Mouse (Mus musculus) cerebral cortex, adult 2 months (tissue): Measurements from ENCODE around the gene Znrf4.

Source experiments
- WGBS: fragments of 180-500 bp; shearing (Covaris S2); methylation state at CpG from one replicate; pipeline ENCODE4 v1.1.7; 2018; 5-methylcytosine and 5-hydroxymethylcytosine counted together

Gene Znrf4

DNA sequence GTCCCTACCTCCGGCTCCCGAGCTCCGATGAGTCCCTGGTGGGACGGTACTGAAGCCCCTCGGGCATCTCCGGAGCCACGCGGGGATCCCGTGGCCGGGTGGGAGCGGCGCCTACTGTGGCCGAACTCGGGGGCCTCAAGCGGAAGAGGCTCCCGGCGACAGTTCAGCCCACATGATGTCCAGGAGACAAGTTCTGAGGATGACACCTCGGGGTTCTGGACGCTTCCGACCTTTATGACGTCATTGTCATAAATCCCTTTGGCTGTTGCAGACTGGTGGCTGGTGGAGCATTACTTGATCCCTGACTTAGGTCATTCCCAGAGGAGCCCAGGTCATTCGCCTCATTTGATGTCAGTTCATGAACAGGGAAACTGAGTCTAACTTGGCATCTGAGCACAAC lies at the start of gene Znrf4:
TSS of gene Znrf4 (minus strand) at position 122 of the 400 bp plus-strand sequence.
- WGBS = 74% methylated on average over 22 of the region's 22 CpGs

DNA sequence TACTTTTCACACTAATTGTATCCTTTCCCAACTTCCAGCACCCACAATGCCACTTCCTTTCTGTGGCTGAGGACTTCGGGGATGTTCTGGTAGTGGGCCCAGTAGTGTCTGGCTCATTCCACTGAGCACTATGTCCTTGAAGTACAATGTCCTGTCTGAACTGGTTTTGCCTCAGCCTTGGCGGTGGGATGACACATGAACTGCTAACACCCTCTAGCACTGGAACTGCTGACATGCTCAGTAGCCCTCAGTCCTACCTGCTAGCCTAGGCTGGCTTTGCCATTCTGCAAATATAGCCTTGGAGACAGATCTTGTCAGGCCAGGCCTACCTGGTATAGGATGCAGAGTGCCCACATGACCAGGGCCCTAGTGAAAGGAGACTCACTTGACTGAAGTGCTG lies 49.6 kb upstream of the Znrf4 start:
- 86% methylated on average over 2 of the region's 2 CpGs for WGBS

- 39% methylated on average over 1 of the region's 1 CpGs for WGBS
These were observed 47.9 kb upstream of the Znrf4 start for GRCm38 (mm10) chr17:56560131-56560530.

DNA sequence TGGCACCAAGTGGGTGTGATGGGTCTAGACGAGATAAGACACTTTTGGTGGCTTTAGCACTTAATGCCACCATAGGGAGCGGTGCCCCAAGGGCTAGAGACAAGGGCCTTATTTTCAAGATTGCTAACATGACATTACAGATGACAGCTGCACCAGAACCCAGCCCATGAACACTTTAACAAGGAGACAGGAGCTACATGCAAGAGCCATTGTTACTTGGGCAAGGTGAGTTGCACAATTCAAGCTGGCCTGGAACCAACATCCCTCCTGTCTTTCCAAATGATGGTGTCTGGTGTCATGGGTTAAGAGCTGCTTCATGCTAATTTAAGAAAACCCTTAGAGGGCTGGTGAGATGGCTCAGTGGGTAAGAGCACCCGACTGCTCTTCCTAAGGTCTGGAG lies 47.2 kb upstream of the Znrf4 start:
- WGBS = 72% methylated on average over 3 of the region's 3 CpGs

DNA sequence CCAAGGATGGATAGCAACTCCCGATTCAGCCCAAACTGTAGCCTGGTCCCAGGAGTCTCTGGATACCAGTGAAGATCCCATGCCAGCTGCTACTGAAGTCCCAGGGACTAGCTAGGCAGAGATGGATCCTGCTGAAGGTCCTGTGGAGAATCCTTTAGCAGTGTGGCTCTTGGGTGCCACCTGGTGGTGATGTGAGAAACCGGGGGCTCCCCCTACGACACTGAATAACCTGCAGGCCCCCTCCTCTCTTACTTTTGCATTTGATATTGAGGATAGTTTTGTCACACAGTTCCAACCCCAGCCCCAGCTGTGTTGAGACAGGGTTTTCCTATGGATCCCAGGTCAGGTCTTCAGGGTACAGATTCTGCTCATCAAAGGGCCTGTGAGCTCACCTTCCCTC lies 46.2 kb upstream of the Znrf4 start:
- 7% methylated on average over 3 of the region's 3 CpGs for WGBS

- WGBS = 95% methylated on average over 20 of the region's 20 CpGs
These were observed 41.9 kb upstream of the Znrf4 start, which contains the start of gene Gm20219 for GRCm38 (mm10) chr17:56554122-56554551. Gm20219 (minus strand) TSS chr17:56554387.

DNA sequence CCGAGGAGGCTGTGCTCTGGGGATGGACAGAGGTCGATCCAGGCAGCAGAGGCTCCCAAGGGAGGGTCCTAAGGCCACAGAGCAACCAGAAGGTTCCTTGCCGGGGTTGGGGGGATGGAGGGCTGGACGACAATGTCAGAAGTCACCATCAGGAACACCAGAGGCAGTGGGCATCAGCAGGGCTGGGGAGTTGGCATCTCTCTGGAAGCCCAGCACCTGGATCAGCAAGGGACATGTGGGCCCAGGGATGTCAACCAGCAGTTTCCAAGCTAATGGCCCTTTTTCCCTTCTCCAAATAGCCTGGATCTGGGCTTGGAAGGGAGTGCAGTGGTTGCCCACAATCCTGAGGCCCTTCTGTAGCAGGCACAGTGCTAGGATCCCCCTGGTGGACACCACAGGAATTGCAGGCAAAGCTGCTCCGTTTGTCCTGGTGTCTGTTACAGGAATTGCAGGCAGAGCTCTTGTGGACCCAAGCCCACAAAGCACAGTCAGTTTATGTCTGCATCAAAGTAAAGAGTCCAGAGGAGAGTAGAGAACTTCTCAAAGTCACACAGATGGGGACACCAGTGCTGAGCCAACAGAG lies 40.6 kb upstream of the Znrf4 start:
- 49% methylated on average over 5 of the region's 5 CpGs for WGBS

GRCm38 (mm10) chr17:56551841-56552581 lies 39.8 kb upstream of the Znrf4 start:
- 44% methylated on average over 6 of the region's 6 CpGs for WGBS

GRCm38 (mm10) chr17:56550784-56551475 lies 38.7 kb upstream of the Znrf4 start:
- 73% methylated on average over 12 of the region's 12 CpGs for WGBS

DNA sequence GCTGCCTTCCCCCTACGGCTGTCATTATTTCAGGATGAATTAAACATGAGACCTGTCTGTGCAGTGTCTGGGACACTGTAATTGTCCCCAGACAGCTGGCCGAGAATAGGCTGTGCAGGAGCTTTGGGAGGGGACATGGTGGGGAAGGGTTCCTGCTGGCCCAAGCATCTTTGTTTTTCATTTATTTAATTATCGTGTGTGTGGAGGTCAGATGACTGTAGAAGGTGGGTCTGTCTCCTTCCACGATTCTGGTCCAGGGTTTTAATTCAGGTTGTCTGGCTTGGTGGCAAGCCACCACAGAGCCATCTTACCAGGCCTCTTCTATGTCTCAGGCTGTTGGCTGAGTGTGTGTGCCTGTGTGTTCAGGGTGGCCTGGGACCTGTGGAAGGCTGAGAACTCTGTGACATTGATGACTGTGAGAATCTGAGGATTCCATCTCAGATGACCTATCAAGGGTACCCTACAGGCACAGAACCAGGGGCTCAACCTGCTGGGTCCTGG lies 36.4 kb upstream of the Znrf4 start:
- 61% methylated on average over 4 of the region's 4 CpGs for WGBS

DNA sequence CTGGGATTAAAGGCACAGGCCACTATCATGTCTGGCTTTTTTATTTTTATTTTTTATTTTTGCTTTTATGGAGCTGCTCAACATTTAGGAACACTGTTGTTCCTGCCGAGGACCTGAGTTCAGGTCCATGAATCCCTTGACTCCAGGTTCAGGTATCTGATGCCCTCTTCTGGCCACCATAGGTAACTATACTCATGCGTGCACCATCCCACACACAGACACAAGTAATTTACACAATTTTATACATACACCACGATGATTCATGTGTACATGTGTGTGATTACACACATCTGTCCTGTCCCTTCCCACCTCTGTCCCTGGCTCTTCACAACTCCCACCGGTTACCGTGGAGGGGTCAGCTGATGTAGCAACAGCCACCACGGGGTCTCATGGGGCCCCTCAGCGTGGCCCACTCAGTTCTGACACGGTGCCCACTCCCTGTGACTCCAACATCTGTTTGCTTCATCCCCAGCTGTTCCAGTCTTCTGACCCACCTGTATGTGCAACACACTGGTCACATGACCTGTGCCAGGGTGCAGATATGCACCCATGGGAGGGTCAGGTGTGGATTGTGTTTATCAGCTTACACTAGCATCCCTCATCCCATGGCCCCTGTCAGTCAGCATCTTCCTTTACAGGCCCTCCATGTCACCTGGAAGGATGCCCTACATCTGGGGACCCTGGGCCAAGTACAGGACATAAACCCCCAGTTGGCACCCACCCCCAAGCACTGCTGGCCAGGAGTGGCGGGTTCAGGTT lies 35.8 kb upstream of the Znrf4 start:
- 78% methylated on average over 9 of the region's 9 CpGs for WGBS

DNA sequence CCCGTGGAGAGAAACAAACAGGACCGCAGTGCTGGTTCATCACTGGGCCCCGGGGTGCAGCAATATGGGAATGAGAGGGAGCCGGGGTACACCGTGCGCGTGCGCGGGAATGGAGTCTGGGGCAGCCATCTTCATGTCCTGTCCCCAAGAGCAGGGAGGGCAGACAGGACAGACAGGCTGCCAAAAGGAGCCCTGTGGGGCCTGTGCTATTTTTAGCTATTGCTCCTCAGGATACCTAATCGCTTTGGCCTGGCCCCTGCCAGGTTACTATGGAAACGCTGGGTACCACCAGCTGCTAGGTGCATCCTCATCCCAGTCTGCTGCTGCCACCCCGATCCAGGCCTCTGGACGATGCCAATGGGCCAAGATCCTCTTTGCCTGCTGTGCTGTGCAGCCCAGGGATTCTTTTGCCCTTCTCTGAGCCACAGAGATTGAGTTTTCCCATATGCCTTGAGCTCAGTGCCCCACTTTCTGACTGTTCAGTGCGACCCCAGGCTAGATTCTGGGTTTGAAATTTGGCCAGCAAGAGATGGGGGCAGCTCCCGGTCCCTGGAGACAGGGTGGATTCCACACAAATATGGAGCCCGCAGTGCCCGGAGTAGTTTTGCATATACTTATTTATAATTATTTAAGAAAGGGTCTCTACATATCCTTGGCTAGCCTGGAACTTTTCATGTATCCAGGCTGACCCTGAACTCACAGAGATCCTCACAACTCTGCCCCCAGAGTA lies 35.0 kb upstream of the Znrf4 start:
- 62% methylated on average over 17 of the region's 17 CpGs for WGBS

- 80% methylated on average over 5 of the region's 5 CpGs for WGBS
These were observed 34.3 kb upstream of the Znrf4 start for GRCm38 (mm10) chr17:56546576-56546975.

GRCm38 (mm10) chr17:56545945-56546344 lies 33.7 kb upstream of the Znrf4 start:
- 94% methylated on average over 1 of the region's 1 CpGs for WGBS

DNA sequence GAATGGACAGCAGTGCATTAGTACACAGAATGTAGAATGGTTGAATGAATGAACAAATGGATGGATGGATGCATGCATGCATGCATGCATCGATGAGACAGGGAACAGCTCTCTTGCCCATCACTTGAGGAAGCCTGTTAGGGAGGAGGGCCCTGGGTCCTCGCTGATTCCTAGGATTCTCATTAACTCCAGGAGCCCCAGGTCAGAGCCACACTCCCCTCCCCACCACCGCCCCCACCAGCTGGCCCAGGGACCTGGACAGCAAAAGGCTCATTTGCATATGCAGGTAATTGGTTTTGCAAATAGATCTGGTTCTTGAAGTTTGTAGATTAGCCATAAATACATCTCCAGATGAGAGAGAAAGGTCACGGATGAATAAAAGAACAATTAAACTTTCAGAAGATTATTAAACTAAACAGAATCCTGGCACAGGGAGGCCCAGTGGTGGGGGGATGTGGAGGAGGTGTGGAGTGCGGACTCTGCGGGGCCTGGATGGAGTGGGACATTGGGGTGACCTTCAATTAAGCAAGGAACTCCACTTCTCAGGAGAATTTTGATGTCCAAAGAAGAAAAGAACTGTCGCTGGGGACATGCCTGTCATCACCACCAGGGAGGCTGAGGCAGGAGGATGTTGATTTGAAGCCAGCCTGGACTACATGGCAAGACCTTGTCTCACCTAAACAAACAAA lies 32.6 kb upstream of the Znrf4 start:
- 95% methylated on average over 7 of the region's 7 CpGs for WGBS

GRCm38 (mm10) chr17:56543684-56544224 lies 31.5 kb upstream of the Znrf4 start:
- WGBS = 94% methylated on average over 3 of the region's 3 CpGs

- 46% methylated on average over 8 of the region's 8 CpGs for WGBS
These were observed 30.5 kb upstream of the Znrf4 start for GRCm38 (mm10) chr17:56542736-56543135.

- 68% methylated on average over 6 of the region's 6 CpGs for WGBS
These were observed 28.3 kb upstream of the Znrf4 start for GRCm38 (mm10) chr17:56540562-56540975.

DNA sequence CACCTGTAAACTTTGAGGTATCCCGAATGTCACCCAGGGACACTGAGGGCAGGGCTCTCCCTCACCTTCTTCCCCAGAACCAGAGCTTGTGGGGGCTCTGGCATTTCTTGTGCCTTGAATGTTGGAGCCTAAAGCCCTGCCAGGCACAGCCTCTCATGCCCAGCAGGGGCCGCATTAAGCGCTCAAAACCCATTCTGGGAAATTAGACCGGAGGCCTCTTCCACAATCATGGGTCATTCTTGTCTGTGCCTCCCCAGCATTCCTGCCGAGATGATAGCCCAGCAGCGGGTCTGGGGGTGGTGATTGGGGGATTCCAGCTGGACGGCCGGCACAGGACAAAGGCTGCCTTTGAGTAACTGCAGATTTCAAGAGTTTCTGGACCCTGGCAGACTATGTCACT lies 25.7 kb upstream of the Znrf4 start:
- 45% methylated on average over 8 of the region's 8 CpGs for WGBS

- 53% methylated on average over 3 of the region's 3 CpGs for WGBS
These were observed 24.6 kb upstream of the Znrf4 start for GRCm38 (mm10) chr17:56536874-56537273.
